Mouse (Mus musculus) erythroid progenitor cell, adult 5-6 weeks (primary cell): ENCODE results near the gene Cacna2d2. TPM values are rescaled to one million over a fixed set of nuclear protein-coding genes. Genes with fewer than 3 reads are reported as not detected.
A peak's percentile ranks its signal among the peaks of the same experiment; 100 is the strongest.

ENCODE experiments used
- ATAC-seq: replicated peaks from 2 replicates; pipeline ENCODE4 v1.8.0; 2016; ENCODE audit warnings: moderate number of reproducible peaks, mild to moderate bottlenecking, moderate TSS enrichment, inconsistent platforms; ENCODE audit not compliant: poor library complexity, low FRiP score, severe bottlenecking
- total RNA-seq, 2 experiments: library from RNA; stranded (forward) in 1 of 2; stranded (reverse) in 1 of 2; fragments of 150-400 nt in 1 of 2; fragments of 186-747, 209-891 nt in 1 of 2; gene quantifications; 2 replicates each; pipeline versions ENCODE4 v1.2.3 to v1.2.4; 2015 to 2017; ENCODE audit warnings: low replicate concordance in 2 of 2

The Cacna2d2 gene
- total RNA-seq, 2 experiments from 2014 or later, result not detected

GRCm38 (mm10) chr9:107486507-107487225, 87.3 kb downstream of the Cacna2d2 start:
- no peak for ATAC-seq

- ATAC-seq, result no peak
Measured at GRCm38 (mm10) chr9:107490146-107490545, 90.7 kb downstream of the Cacna2d2 start.

- no peak for ATAC-seq
Measured at GRCm38 (mm10) chr9:107490625-107491024, 91.2 kb downstream of the Cacna2d2 start.

GRCm38 (mm10) chr9:107493511-107493910, 94.1 kb downstream of the Cacna2d2 start:
- ATAC-seq, result no peak

- ATAC-seq, result no peak
Measured at GRCm38 (mm10) chr9:107494238-107494637, 94.8 kb downstream of the Cacna2d2 start.

GRCm38 (mm10) chr9:107496359-107496758, 96.9 kb downstream of the Cacna2d2 start:
- no peak for ATAC-seq

GRCm38 (mm10) chr9:107500708-107501286, 101.4 kb downstream of the Cacna2d2 start:
- no peak for ATAC-seq

GRCm38 (mm10) chr9:107502131-107502846, 102.9 kb downstream of the Cacna2d2 start:
- no peak for ATAC-seq

- no peak for ATAC-seq
Measured at GRCm38 (mm10) chr9:107504662-107505537, 105.5 kb downstream of the Cacna2d2 start.

GRCm38 (mm10) chr9:107508266-107508665, 108.9 kb downstream of the Cacna2d2 start:
- ATAC-seq, result no peak

- ATAC-seq, result no peak
Measured at GRCm38 (mm10) chr9:107510384-107511100, 111.1 kb downstream of the Cacna2d2 start.

GRCm38 (mm10) chr9:107511436-107511835, 112.0 kb downstream of the Cacna2d2 start:
- no peak for ATAC-seq

- no peak for ATAC-seq
Measured at GRCm38 (mm10) chr9:107512326-107512725, 112.9 kb downstream of the Cacna2d2 start.

GRCm38 (mm10) chr9:107514303-107514955, 115.0 kb downstream of the Cacna2d2 start:
- peak; percentile 65; the same call in 1 of the 2 replicates for ATAC-seq

- ATAC-seq, result no peak
Measured at GRCm38 (mm10) chr9:107520331-107520730, 120.9 kb downstream of the Cacna2d2 start.

GRCm38 (mm10) chr9:107521190-107521589, 121.8 kb downstream of the Cacna2d2 start:
- no peak for ATAC-seq

- ATAC-seq, result no peak
Measured at GRCm38 (mm10) chr9:107521711-107522399, 122.4 kb downstream of the Cacna2d2 start.

GRCm38 (mm10) chr9:107522400-107522711, 122.9 kb downstream of the Cacna2d2 start:
- no peak for ATAC-seq
